Mouse (Mus musculus): ENCODE data around the gene Jag2. TPM values are rescaled to one million over a fixed set of nuclear protein-coding genes. Genes with fewer than 3 reads are reported as not detected.

Gene Jag2
- total and polyA plus RNA-seq, 3 experiments: 3.5 to 12.8 (median 6.1) TPM

- no peak for DNase-seq
Measured at GRCm38 (mm10) chr12:112941156-112941775, 11.7 kb upstream of the Jag2 start.

GRCm38 (mm10) chr12:112940710-112941109, 11.1 kb upstream of the Jag2 start:
- no peak for DNase-seq

GRCm38 (mm10) chr12:112940238-112940637, 10.7 kb upstream of the Jag2 start:
- no peak for DNase-seq

- DNase-seq: no peak
Measured at GRCm38 (mm10) chr12:112938873-112939565, 9.4 kb upstream of the Jag2 start.

- no peak for DNase-seq
Measured at GRCm38 (mm10) chr12:112938366-112938765, 8.8 kb upstream of the Jag2 start.

- no peak for DNase-seq
Measured at GRCm38 (mm10) chr12:112937906-112938305, 8.3 kb upstream of the Jag2 start.

- DNase-seq: no peak
Measured at GRCm38 (mm10) chr12:112932647-112933046, 3.1 kb upstream of the Jag2 start.

- peak; percentile 37 for DNase-seq
Measured at GRCm38 (mm10) chr12:112928401-112929241, 955 bp downstream of the Jag2 start.

- DNase-seq: no peak
Measured at GRCm38 (mm10) chr12:112927265-112927664, 2.3 kb downstream of the Jag2 start.

- DNase-seq: no peak
Measured at GRCm38 (mm10) chr12:112925950-112926349, 3.6 kb downstream of the Jag2 start.

GRCm38 (mm10) chr12:112922541-112922940, 7.0 kb downstream of the Jag2 start:
- no peak for DNase-seq

GRCm38 (mm10) chr12:112921518-112921917, 8.1 kb downstream of the Jag2 start:
- no peak for DNase-seq

GRCm38 (mm10) chr12:112917906-112918305, 11.7 kb downstream of the Jag2 start:
- DNase-seq: no peak

GRCm38 (mm10) chr12:112917486-112917885, 12.1 kb downstream of the Jag2 start:
- no peak for DNase-seq

- no peak for DNase-seq
Measured at GRCm38 (mm10) chr12:112916698-112917400, 12.7 kb downstream of the Jag2 start.

- DNase-seq: no peak
Measured at GRCm38 (mm10) chr12:112915587-112915986, 14.0 kb downstream of the Jag2 start.

- DNase-seq: no peak
Measured at GRCm38 (mm10) chr12:112914527-112914926, 15.0 kb downstream of the Jag2 start.

GRCm38 (mm10) chr12:112912951-112913745, 16.4 kb downstream of the Jag2 start:
- DNase-seq: no peak

GRCm38 (mm10) chr12:112911701-112912100, 17.9 kb downstream of the Jag2 start:
- DNase-seq: no peak

- no peak for DNase-seq
Measured at GRCm38 (mm10) chr12:112908991-112909390, 20.6 kb downstream of the Jag2 start.

- no peak for DNase-seq
Measured at GRCm38 (mm10) chr12:112905001-112905400, 24.6 kb downstream of the Jag2 start.
